Mouse (Mus musculus): ENCODE data around the gene Rbms1. TPM values are rescaled to one million over a fixed set of nuclear protein-coding genes. Genes with fewer than 3 reads are reported as not detected.

Rbms1 gene
- polyA plus RNA-seq (2017; shearing (Covaris generic)) = 100 to 1,000 TPM; 164 to 223 TPM

GRCm38 (mm10) chr2:60962671-60963421 lies at the start of gene Rbms1:
Rbms1 (minus strand) TSS chr2:60963192.

DNA sequence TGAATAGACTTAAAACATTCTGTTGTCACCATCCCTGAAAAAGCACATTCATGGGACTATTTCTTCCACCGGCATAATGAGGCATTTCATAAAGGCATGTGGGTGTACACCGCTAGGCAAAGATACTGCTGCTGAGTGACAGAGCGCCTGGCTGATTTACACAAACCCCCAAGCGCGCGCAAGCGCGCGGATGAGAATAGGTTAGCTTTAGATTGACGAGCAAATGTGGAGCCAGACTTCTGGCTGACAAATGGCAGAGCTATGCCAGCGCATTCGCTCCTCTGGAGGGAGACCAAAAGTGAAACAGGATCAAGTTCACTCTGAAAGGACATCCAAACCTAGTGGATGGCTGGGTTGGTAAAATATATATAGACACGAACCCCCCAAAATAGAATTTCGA lies 240.5 kb downstream of the Rbms1 start, which contains the start of gene Itgb6:
Itgb6 (minus strand) TSS at position 130 of the 400 bp plus-strand sequence.

Other genes with a start within 250 kb of the Rbms1 start
- under 1 TPM in 1 of 2 experiments, not detected in 1; 0.41 TPM for gene Itgb6, start 240.5 kb downstream of the Rbms1 start, polyA plus RNA-seq (2017; shearing (Covaris generic))